Mouse (Mus musculus): ENCODE data around the gene St3gal3.

DNA sequence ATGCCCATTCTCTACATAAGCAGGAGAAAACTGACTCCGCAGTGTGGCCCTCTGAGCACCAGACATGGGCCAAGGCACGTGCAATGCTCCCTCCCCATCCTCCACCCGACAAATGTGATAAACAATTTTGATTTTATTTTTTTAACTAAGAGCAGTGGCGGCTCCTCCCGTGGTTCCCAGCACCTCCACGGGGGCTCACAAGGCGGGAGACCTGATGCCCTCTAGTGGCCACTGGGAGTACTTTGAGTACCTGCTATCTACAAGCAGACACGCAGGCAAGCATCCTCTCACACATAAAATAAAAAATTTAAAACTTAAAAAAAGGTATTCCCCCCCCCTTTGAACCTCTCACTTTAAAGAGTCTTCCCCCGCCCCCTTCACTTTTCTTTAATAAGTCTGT is 36.3 kb upstream of the St3gal3 start:
- TF ChIP-seq CTCF (IDR thresholded peaks at IDR 0.05; ENCODE audit: control insufficient read depth, insufficient read depth, low read length) (peak; percentile 42; the same call in 1 of the 2 replicates), POLR2A (IDR thresholded peaks at IDR 0.05; ENCODE audit: borderline replicate concordance, control insufficient read depth, low read depth, low read length) (no peak)

All from bone marrow, adult 2 months (tissue).